Mouse (Mus musculus): ENCODE results near the gene Rbbp8nl. TPM values are rescaled to one million over a fixed set of nuclear protein-coding genes. Genes with fewer than 3 reads are reported as not detected.

The Rbbp8nl gene
- total and polyA plus RNA-seq, 2 experiments from 2014 or later, result not detected

DNA sequence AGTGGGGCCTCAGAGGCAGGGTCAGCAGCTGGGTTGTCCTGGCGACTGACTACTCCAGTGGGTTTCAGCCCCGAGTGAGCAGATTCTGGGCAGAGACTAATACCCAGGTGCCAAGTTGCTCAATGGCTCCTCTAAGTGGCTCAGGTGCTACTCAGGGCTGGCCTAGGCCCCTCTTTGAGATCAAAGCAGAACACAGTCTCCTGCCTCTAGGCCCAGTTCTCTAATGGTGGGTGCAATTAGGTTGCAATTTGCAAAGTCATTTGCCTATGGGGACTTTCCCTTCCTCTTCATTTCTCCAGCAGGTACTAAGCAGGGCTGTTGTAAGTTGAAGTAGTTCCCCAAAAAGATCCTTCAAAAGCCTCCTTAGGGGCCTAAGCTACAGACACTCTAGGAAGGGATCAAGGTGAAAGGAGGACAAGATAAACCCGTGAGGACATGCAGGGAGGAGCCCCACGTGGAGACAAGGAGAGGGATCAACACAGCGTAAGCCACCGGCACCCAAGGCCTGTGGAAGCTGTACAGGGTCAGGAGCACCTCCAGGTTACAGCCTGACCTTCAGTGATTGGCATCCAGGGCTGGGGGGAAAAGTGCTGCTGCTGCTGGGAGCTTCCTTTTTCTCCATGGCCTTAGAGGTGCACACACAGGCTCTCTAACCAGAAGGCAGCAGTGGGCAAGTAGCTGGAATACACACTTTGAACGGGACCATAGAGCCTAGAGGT, 19.0 kb downstream of the Rbbp8nl start:
- Histone ChIP-seq H3K4me2 (ENCODE audit: low read depth, low read length) (no peak overlapping the region), H3K27me3 (ENCODE audit: control insufficient read depth, insufficient read depth, low read length) (no peaks in the 10 kb centered on the region; the same call in 1 of the 2 replicates), H3K27ac (ENCODE audit: low read depth) (no peak overlapping the region), H3K4me1 (ENCODE audit: control insufficient read depth, insufficient read depth) (0 out of 2 replicates have a peak, but pooled peaks cover 5% of the 10 kb centered on the region), H3K9ac (replicated peaks; ENCODE audit: low read depth, low read length) (no peak overlapping the region), H3K36me3 (replicated peaks; ENCODE audit: control insufficient read depth, insufficient read depth, low read length) (peaks cover 23% of the 10 kb centered on the region; the same call in 1 of the 2 replicates), H3K4me3 (ENCODE audit: low read depth, low read length) (no peak overlapping the region), H3K9me3 (replicated peaks; ENCODE audit: control insufficient read depth, low read length) (no peaks in the 10 kb centered on the region)
- TF ChIP-seq CTCF (IDR thresholded peaks at IDR 0.05; ENCODE audit: low read depth), result no peak
- TF ChIP-seq EP300 (IDR thresholded peaks at IDR 0.05; ENCODE audit: low read depth), result no peak
- ATAC-seq (ENCODE audit: insufficient read depth, low read depth) (no peak), DNase-seq (ENCODE audit: low spot score) (no peak)
- WGBS, result 65% methylated on average over 7 of the region's 7 CpGs

DNA sequence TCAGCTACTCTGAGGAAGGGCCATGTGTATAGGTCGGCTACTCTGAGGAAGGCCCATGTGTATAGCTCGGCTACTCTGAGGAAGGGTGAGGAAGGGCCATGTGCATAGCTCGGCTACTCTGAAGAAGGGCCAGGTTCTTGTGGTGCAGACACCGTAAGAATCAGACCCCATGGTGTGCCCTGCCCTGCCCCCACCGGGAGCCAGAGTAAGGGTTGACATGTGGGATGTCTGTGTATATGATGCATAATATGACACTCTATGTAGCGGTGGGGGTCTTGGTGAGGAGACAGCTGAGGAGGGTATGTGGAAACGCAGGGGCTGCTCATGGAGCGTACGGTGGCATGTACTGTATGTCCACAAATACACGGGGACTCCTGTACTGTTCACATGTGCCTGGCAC, 20.4 kb downstream of the Rbbp8nl start:
- H3K4me3 ChIP-seq (ENCODE audit: low read depth, low read length), result no peak overlapping the region
- peaks cover 23% of the 10 kb centered on the region; the same call in 1 of the 2 replicates for H3K36me3 ChIP-seq (replicated peaks; ENCODE audit: control insufficient read depth, insufficient read depth, low read length)
- no peaks in the 10 kb centered on the region for H3K27me3 ChIP-seq (ENCODE audit: control insufficient read depth, insufficient read depth, low read length)
- WGBS, result 91% methylated on average over 10 of the region's 10 CpGs
- no peak for TF ChIP-seq EP300 (IDR thresholded peaks at IDR 0.05; ENCODE audit: low read depth)
- TF ChIP-seq CTCF (IDR thresholded peaks at IDR 0.05; ENCODE audit: low read depth), result no peak
- no peak overlapping the region for H3K4me2 ChIP-seq (ENCODE audit: low read depth, low read length)
- DNase-seq (ENCODE audit: low spot score) (no peak), ATAC-seq (ENCODE audit: insufficient read depth, low read depth) (no peak)
- 0 out of 2 replicates have a peak, but pooled peaks cover 5% of the 10 kb centered on the region for H3K4me1 ChIP-seq (ENCODE audit: control insufficient read depth, insufficient read depth)
- no peak overlapping the region for H3K9ac ChIP-seq (replicated peaks; ENCODE audit: low read depth, low read length)
- no peak overlapping the region for H3K27ac ChIP-seq (ENCODE audit: low read depth)
- no peaks in the 10 kb centered on the region for H3K9me3 ChIP-seq (replicated peaks; ENCODE audit: control insufficient read depth, low read length)

DNA sequence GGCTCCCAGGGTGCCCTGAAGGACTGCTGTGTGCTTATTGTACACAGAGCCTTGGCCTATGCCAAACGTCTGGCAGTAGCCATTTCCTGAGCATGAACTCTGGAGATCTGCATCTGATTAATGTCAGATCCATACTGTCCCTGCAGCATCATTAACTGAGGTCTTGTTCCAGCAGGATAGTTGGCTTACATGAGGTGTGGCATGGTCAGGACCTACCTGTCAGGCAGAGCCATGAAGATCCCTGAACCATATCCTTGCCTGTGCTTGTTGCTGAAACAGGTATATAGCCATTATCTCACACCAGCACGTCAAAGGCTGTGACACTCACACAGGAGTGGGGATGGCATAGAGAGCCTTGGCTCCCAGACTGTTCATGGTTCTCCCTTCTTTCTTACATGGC, 21.7 kb downstream of the Rbbp8nl start:
- Histone ChIP-seq H3K4me3 (ENCODE audit: low read depth, low read length) (no peak overlapping the region), H3K36me3 (replicated peaks; ENCODE audit: control insufficient read depth, insufficient read depth, low read length) (peaks cover 28% of the 10 kb centered on the region), H3K4me2 (ENCODE audit: low read depth, low read length) (no peak overlapping the region), H3K27ac (ENCODE audit: low read depth) (no peak overlapping the region), H3K9me3 (replicated peaks; ENCODE audit: control insufficient read depth, low read length) (no peaks in the 10 kb centered on the region), H3K9ac (replicated peaks; ENCODE audit: low read depth, low read length) (no peak overlapping the region), H3K27me3 (ENCODE audit: control insufficient read depth, insufficient read depth, low read length) (no peaks in the 10 kb centered on the region), H3K4me1 (ENCODE audit: control insufficient read depth, insufficient read depth) (0 out of 2 replicates have a peak, but pooled peaks cover 5% of the 10 kb centered on the region)
- no peak for TF ChIP-seq CTCF (IDR thresholded peaks at IDR 0.05; ENCODE audit: low read depth)
- no peak for TF ChIP-seq EP300 (IDR thresholded peaks at IDR 0.05; ENCODE audit: low read depth)
- ATAC-seq (ENCODE audit: insufficient read depth, low read depth) (no peak), DNase-seq (ENCODE audit: low spot score) (no peak)
- 63% methylated on average over 2 of the region's 2 CpGs for WGBS

DNA sequence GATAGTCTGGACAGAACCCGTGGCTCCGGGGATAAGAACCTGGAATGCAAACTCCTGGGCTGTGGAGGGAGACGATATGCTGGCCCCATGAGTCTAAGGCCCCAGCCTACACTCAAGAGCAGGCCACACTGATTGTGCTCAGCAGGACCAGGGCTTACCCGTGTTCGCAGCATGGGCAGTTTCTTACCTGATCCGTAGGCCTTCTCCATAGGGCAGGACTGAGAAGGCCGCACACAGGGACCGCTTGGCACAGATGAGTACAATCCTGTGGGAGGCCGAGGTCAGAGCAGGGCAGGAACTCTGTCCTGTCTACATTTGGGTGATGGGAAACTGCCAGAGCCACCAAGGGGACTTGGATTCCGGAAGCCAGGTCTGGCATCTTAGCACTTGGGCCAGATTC, 26.8 kb downstream of the Rbbp8nl start:
- peaks cover 9% of the 10 kb centered on the region for H3K4me1 ChIP-seq (ENCODE audit: control insufficient read depth, insufficient read depth)
- no peaks in the 10 kb centered on the region for H3K27me3 ChIP-seq (ENCODE audit: control insufficient read depth, insufficient read depth, low read length)
- H3K9me3 ChIP-seq (replicated peaks; ENCODE audit: control insufficient read depth, low read length), result no peaks in the 10 kb centered on the region
- H3K27ac ChIP-seq (ENCODE audit: low read depth), result peak overlapping the region; percentile 82
- no peak for ATAC-seq (ENCODE audit: insufficient read depth, low read depth)
- no peak overlapping the region for H3K4me3 ChIP-seq (ENCODE audit: low read depth, low read length)
- no peak overlapping the region for H3K9ac ChIP-seq (replicated peaks; ENCODE audit: low read depth, low read length)
- WGBS, result 59% methylated on average over 10 of the region's 10 CpGs
- peaks cover 51% of the 10 kb centered on the region for H3K36me3 ChIP-seq (replicated peaks; ENCODE audit: control insufficient read depth, insufficient read depth, low read length)
- DNase-seq (ENCODE audit: low spot score), result no peak
- TF ChIP-seq CTCF (IDR thresholded peaks at IDR 0.05; ENCODE audit: low read depth) (no peak), EP300 (IDR thresholded peaks at IDR 0.05; ENCODE audit: low read depth) (no peak)
- no peak overlapping the region for H3K4me2 ChIP-seq (ENCODE audit: low read depth, low read length)

DNA sequence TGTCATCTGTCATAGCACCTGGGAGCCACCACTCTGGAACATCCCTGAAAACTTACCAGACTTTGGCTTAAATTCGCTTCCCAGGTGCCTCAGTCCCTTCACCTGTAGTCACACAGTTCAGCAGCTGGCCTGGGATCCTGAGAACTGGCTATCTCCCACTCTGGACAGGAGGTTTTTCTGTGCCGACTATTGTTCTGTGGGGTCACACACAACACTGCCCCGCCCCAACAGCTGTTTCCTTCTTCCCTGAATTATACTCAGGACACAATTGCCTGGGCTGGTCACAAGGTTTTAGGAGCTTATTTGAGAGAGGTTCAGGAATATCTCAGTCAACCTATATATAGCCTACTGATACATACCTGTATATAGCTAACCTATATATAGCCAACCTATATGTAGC, 27.2 kb downstream of the Rbbp8nl start:
- H3K9me3 ChIP-seq (replicated peaks; ENCODE audit: control insufficient read depth, low read length), result no peaks in the 10 kb centered on the region
- whole genome bisulfite sequencing, result 56% methylated on average over 3 of the region's 3 CpGs
- no peak overlapping the region for H3K4me2 ChIP-seq (ENCODE audit: low read depth, low read length)
- peak; percentile 59 for ATAC-seq (ENCODE audit: insufficient read depth, low read depth)
- peak overlapping the region; percentile 82 for H3K27ac ChIP-seq (ENCODE audit: low read depth)
- peaks cover 11% of the 10 kb centered on the region for H3K4me1 ChIP-seq (ENCODE audit: control insufficient read depth, insufficient read depth)
- H3K4me3 ChIP-seq (ENCODE audit: low read depth, low read length), result no peak overlapping the region
- TF ChIP-seq CTCF (IDR thresholded peaks at IDR 0.05; ENCODE audit: low read depth), result no peak
- peak; percentile 73 for TF ChIP-seq EP300 (IDR thresholded peaks at IDR 0.05; ENCODE audit: low read depth)
- no peak overlapping the region for H3K9ac ChIP-seq (replicated peaks; ENCODE audit: low read depth, low read length)
- DNase-seq (ENCODE audit: low spot score), result peak; percentile 31
- no peaks in the 10 kb centered on the region for H3K27me3 ChIP-seq (ENCODE audit: control insufficient read depth, insufficient read depth, low read length)
- peaks cover 51% of the 10 kb centered on the region for H3K36me3 ChIP-seq (replicated peaks; ENCODE audit: control insufficient read depth, insufficient read depth, low read length)

Measured in heart, postnatal 0 days (tissue).